Mouse (Mus musculus) limb, embryonic 10.5 days (tissue): ENCODE measurements around the gene Snx9. TPM values are rescaled to one million over a fixed set of nuclear protein-coding genes. Genes with fewer than 3 reads are reported as not detected.

ENCODE experiments used
- DNase-seq: peaks from one replicate; pipeline ENCODE4 v3.0.0-alpha.2; 2017; ENCODE audit warnings: low spot score
- H3K27ac ChIP-seq: fragments of 300-500 bp; sonication (generic); 2 replicates; pipeline ENCODE4 v1.5.1; 2016; ENCODE audit warnings: mild to moderate bottlenecking
- H3K27me3 ChIP-seq: fragments of 300-500 bp; sonication (generic); 2 replicates; pipeline ENCODE4 v1.6.1; 2016; ENCODE audit warnings: low read depth, mild to moderate bottlenecking; ENCODE audit not compliant: poor library complexity, severe bottlenecking
- H3K36me3 ChIP-seq: fragments of 300-500 bp; sonication (generic); 2 replicates; pipeline ENCODE4 v1.6.1; 2016; ENCODE audit warnings: mild to moderate bottlenecking, moderate library complexity
- H3K4me1 ChIP-seq: fragments of 300-500 bp; sonication (generic); 2 replicates; pipeline ENCODE4 v1.6.1; 2016
- H3K4me3 ChIP-seq: fragments of 300-500 bp; sonication (generic); 2 replicates; pipeline ENCODE4 v1.5.1; 2016; ENCODE audit warnings: mild to moderate bottlenecking, moderate library complexity
- H3K9me3 ChIP-seq: fragments of 300-500 bp; sonication (generic); replicated peaks from 2 replicates; pipeline ENCODE4 v1.6.1; 2016; ENCODE audit warnings: mild to moderate bottlenecking
- WGBS: fragments of 180-500 bp; shearing (Covaris S2); methylation state at CpG from one replicate; pipeline ENCODE4 v1.1.7; 2016; 5-methylcytosine and 5-hydroxymethylcytosine counted together
- polyA plus RNA-seq: library from polyadenylated mRNA; unstranded; fragments of >200 nt; fragmentation: Nextera tagmentation; extraction: Ambion mirVana; gene quantifications from 2 replicates; pipeline ENCODE4 v1.2.1, GENCODE M21; 2016

Snx9 gene
- polyA plus RNA-seq, 1 experiment from 2014 or later: 19.4 TPM

DNA sequence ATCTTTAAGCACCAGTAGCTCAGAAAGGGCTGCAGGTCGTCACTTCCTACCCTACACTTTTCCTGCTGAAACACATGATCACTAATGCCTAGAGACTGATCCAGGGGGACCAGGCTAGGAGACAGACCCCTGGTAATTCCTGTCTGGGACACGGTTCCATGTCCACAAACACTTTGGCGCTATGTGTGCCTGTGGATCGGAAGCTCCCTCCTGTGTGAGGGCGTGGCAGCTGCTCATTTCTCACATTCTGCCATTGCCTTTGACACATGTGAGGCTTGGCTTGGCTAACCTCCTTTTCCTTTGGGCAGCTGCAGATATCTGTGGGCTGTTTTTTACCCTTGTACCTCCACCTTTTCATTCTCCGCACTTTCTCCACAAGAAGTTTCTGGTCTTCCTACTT is 22.0 kb upstream of the Snx9 start:
- 74% methylated on average over 6 of the region's 6 CpGs for WGBS
- Histone ChIP-seq H3K4me3 (no peak overlapping the region), H3K36me3 (no peaks in the 10 kb centered on the region), H3K27me3 (no peaks in the 10 kb centered on the region), H3K4me1 (peaks cover 13% of the 10 kb centered on the region), H3K9me3 (no peaks in the 10 kb centered on the region), H3K27ac (no peak overlapping the region)
- no peak for DNase-seq

DNA sequence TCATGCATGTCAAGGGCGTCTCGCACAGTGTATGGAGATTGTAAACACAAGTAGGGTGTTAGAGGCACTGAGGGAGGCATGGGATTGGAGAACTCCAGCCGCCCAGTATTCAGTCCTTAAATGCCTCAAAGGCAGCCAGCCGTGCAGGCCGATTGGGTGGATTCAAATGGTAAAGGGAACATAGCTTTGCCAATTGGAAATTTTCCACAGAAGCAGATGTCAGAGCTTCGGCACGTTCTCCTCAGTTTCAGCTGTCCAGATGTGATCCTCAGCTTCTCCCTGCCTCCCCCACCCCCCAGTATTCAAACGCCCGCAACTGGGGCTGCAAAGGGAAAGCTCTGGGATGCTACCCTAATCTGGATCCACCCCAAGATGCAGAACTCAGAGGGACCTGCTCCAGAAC is 21.3 kb upstream of the Snx9 start:
- no peaks in the 10 kb centered on the region for H3K36me3 ChIP-seq
- no peak for DNase-seq
- H3K27me3 ChIP-seq: no peaks in the 10 kb centered on the region
- no peak overlapping the region for H3K4me3 ChIP-seq
- peaks cover 8% of the 10 kb centered on the region; the same call in 1 of the 2 replicates for H3K4me1 ChIP-seq
- 67% methylated on average over 9 of the region's 9 CpGs for WGBS
- H3K27ac ChIP-seq: no peak overlapping the region
- no peaks in the 10 kb centered on the region for H3K9me3 ChIP-seq

DNA sequence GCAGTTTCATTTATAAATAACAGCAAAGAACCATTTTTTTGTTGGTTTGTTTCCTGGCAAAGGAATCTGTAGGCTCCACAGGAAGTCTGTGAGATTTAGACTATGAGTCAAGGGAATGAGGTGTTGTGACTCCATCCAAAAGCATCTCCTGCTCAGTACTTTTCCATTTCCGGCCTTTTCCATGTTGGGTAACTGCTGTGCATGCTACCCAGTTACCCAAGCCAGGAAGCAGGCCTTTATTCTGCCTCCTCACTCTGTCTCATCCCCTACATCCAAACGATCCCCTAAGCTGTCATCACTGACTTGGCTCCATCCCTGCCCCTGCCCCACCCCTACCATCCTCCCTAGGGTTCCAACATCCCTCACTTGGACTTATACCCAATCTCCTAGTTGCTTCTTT is 18.6 kb upstream of the Snx9 start:
- Histone ChIP-seq H3K27me3 (no peaks in the 10 kb centered on the region), H3K36me3 (no peaks in the 10 kb centered on the region), H3K9me3 (no peaks in the 10 kb centered on the region), H3K4me1 (no peaks in the 10 kb centered on the region; the same call in 1 of the 2 replicates), H3K4me3 (no peak overlapping the region), H3K27ac (no peak overlapping the region)
- WGBS: 75% methylated on average over 2 of the region's 2 CpGs
- DNase-seq: no peak

DNA sequence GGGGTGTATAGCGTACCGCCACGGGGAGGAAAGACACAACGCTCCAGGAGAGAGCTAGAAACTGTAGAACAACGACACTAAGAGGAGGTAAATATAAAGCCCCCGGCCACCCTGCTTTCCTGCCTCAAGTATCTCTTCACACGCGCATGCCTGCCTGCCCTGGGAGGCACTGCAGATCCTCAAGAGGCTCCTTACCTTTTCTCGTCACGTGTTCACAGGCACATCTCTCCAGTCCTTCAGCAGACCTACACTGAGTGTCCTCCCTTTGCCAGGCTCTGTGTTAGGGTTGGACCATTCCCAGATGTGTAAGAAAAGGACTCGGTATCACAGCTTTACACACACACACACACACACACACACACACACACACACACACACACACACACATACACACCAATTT is 18.1 kb upstream of the Snx9 start:
- DNase-seq: no peak
- H3K27me3 ChIP-seq: no peaks in the 10 kb centered on the region
- no peak overlapping the region for H3K27ac ChIP-seq
- peaks cover under 1% of the 10 kb centered on the region; the same call in 1 of the 2 replicates for H3K4me1 ChIP-seq
- WGBS: 87% methylated on average over 11 of the region's 11 CpGs
- H3K36me3 ChIP-seq: no peaks in the 10 kb centered on the region
- no peak overlapping the region for H3K4me3 ChIP-seq
- H3K9me3 ChIP-seq: no peaks in the 10 kb centered on the region

DNA sequence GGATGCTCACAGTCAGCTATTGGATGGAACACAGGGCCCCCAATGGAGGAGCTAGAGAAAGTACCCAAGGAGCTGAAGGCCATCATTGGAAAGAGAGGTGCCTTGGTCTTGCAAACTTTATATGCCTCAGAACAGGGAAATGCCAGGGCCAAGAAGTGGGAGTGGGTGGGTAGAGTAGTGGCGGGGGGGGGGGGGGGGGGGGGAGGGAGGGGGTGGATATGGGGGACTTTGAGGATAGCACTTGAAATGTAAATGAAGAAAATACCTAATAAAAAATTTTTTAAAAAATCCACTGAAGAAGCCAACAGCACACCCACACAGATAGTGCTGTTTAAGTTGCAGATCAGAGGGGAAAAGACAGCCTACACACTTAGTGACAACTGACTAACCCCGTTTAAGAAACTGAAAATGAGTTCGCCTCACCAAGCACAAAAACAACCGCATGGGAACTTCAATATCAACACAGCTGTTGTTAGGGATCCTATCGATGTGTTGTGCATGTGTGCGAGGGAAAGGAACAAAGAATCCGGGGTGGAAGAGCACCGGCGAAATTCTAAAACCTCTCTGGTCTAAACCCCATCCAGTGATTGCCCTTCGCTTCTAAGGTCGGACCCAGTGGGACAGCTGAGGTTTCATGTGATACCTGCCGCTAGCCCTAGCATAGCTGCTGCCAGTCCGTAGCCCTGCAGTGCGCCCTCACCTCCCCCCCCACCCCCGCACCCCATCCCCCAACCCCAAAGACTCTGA is 13.1 kb upstream of the Snx9 start:
- Histone ChIP-seq H3K9me3 (no peaks in the 10 kb centered on the region), H3K4me3 (no peak overlapping the region), H3K27me3 (no peaks in the 10 kb centered on the region), H3K27ac (0 out of 2 replicates have a peak overlapping the region, but pooled peaks have one; percentile 34), H3K36me3 (no peaks in the 10 kb centered on the region), H3K4me1 (peaks cover 15% of the 10 kb centered on the region)
- DNase-seq: no peak
- WGBS: 15% methylated on average over 14 of the region's 15 CpGs

DNA sequence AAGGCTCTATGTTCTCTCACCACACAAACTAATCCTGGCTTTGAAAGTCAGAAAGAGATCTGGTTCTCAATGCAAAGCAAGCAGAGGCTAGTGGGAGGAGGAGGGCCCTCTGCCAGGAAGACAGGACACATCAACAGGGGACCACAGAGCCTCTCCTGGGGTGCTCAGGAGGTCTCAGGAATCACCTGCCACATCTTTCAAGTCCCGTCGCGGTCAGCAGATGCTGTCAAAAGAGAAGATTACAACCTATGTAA is 12.6 kb upstream of the Snx9 start:
- Histone ChIP-seq H3K4me1 (peaks cover 16% of the 10 kb centered on the region), H3K4me3 (no peak overlapping the region), H3K27me3 (no peaks in the 10 kb centered on the region), H3K36me3 (no peaks in the 10 kb centered on the region), H3K9me3 (no peaks in the 10 kb centered on the region), H3K27ac (0 out of 2 replicates have a peak overlapping the region, but pooled peaks have one; percentile 34)
- 21% methylated on average over 3 of the region's 3 CpGs for WGBS
- DNase-seq: no peak

DNA sequence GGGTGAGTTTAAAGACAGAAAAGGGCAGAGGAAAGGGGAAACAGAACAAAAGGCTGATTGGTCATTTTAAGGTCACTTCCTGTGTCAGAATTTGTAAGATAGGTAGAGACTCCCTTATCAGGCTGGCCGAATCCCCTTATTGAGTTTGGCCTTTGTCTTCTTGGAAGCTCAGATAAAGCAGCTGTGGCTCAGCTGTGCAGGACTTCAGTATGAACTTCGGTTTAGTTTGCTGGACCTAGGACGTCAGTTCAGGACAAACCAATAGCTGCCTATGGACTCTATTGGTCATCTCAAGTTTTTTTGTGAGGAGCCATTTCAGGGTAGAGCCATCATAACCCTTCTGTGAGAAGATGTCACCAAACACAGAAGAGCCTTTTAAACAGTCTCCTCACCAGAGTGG is 12.2 kb upstream of the Snx9 start:
- Histone ChIP-seq H3K27me3 (no peaks in the 10 kb centered on the region), H3K27ac (no peak overlapping the region), H3K4me3 (no peak overlapping the region), H3K4me1 (peaks cover 16% of the 10 kb centered on the region), H3K9me3 (no peaks in the 10 kb centered on the region), H3K36me3 (no peaks in the 10 kb centered on the region)
- 70% methylated on average over 3 of the region's 3 CpGs for WGBS
- no peak for DNase-seq

DNA sequence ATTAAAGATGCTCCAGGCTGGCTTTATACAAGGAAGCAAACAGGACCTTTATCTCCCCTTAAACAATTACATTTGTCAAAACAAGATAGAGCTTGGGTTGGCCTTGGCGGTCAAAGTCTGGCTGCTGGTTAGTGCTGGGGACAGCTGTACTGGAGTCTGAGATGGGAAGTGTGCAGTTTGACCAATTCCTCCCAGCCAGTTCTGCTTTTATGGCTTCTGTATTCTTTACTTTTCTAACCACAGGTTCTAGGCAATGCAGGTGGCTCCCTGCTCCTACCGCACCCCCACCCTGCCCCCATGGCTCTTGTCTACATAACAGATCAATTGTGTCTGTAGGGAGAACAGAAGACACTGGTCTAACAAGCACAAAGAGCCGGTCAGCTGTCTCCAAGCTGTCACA is 11.2 kb upstream of the Snx9 start:
- no peaks in the 10 kb centered on the region for H3K9me3 ChIP-seq
- H3K4me3 ChIP-seq: no peak overlapping the region
- H3K27ac ChIP-seq: no peak overlapping the region
- WGBS: 90% methylated on average over 3 of the region's 3 CpGs
- DNase-seq: no peak
- H3K4me1 ChIP-seq: peaks cover 16% of the 10 kb centered on the region
- H3K27me3 ChIP-seq: no peaks in the 10 kb centered on the region
- no peaks in the 10 kb centered on the region for H3K36me3 ChIP-seq

DNA sequence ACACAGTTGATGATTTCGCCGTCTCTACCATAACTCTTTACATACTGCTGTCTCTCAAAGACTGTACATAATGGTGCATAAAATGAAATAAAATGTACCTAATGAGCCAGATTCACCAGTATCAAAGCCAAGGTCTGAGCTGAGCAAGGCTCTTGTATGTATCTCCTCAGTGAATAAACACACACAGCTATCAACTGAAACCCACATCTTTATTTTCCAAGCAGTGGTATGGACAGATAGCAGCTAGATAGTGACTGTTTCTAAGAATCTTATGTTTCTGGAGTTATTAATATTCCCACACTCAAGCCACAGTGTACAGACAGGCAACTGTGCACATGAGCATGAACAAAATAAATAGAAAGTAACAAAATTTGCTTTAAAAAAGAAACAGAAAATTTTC is 10.7 kb upstream of the Snx9 start:
- H3K9me3 ChIP-seq: no peaks in the 10 kb centered on the region
- WGBS: 98% methylated on average over 2 of the region's 2 CpGs
- peaks cover 16% of the 10 kb centered on the region for H3K4me1 ChIP-seq
- no peak overlapping the region for H3K4me3 ChIP-seq
- H3K27me3 ChIP-seq: no peaks in the 10 kb centered on the region
- H3K36me3 ChIP-seq: no peaks in the 10 kb centered on the region
- DNase-seq: no peak
- H3K27ac ChIP-seq: no peak overlapping the region

DNA sequence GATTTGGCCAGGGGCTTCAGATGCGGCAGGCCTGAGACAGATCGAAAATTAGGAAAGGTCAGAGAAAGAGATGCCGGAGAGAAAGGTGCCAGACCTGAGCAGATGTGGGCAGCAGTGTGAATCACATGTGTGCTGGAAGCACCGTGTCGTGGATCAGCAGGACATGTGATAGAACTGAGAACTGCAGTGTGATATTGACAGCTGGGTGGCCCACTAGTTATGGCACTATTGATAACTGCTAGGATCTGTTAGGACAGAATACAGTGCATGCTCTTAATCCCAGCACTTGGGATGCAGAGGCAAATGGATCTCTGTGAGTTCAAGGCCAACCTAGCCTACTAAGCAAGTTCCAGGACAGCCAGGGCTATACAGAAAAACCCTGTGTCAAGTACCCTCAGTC is 10.3 kb upstream of the Snx9 start:
- peaks cover 16% of the 10 kb centered on the region for H3K4me1 ChIP-seq
- H3K9me3 ChIP-seq: no peaks in the 10 kb centered on the region
- H3K27ac ChIP-seq: no peak overlapping the region
- H3K36me3 ChIP-seq: no peaks in the 10 kb centered on the region
- no peak for DNase-seq
- H3K4me3 ChIP-seq: no peak overlapping the region
- WGBS: 93% methylated on average over 5 of the region's 5 CpGs
- no peaks in the 10 kb centered on the region for H3K27me3 ChIP-seq

DNA sequence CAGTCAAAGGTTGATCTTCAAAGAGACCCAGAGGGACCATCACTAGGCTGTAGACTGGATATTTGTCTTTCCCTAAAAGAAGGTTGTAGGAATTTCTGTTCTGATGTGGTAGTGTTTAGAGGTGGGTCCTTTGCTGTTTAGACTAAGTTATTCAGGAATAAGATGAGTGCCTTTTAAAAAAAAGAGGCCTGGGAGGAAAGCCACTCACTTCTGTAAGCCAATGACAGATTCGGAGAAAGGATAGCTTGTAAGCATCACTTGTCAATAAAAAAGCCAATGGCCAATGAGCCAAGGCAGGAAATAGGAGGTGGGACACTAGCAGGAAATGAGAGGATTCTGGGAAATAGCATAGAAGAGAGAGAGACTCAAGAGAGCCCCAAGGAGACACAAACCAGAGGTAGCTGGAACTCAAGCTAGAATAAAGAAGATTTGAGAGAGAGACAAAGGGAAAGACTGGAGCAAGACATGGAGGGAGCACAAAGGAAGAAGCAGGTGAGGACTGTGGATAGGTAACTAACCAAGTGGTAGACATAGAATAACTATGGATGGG is 9.8 kb upstream of the Snx9 start:
- DNase-seq: no peak
- Histone ChIP-seq H3K27ac (no peak overlapping the region), H3K9me3 (no peaks in the 10 kb centered on the region), H3K4me3 (no peak overlapping the region), H3K36me3 (no peaks in the 10 kb centered on the region), H3K4me1 (peaks cover 16% of the 10 kb centered on the region), H3K27me3 (no peaks in the 10 kb centered on the region)
- WGBS: 93% methylated on average over 1 of the region's 1 CpGs

DNA sequence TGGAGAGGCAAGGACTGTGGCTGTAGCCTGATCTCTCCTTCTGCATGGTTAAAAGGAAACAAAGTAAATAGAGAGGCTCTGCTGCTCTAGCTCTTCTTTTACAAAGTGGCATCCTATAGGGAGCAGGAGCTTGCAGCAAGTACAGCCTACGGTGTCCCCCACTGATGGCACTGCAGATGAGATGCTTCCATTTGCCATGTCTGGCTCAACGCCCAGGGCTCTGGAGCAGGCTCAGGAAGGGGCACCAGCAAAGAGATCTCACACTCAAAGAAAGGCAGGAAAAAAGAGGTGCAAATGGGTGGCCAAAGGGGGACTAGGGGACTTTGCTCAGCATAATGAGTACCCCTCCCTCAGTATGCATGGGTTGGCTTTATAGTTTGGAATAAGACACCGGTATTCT is 7.0 kb upstream of the Snx9 start:
- Histone ChIP-seq H3K27me3 (no peaks in the 10 kb centered on the region), H3K4me3 (no peak overlapping the region), H3K27ac (no peak overlapping the region), H3K9me3 (no peaks in the 10 kb centered on the region), H3K36me3 (no peaks in the 10 kb centered on the region), H3K4me1 (peaks cover 9% of the 10 kb centered on the region; the same call in 1 of the 2 replicates)
- no peak for DNase-seq
- whole genome bisulfite sequencing: 87% methylated on average over 3 of the region's 3 CpGs

DNA sequence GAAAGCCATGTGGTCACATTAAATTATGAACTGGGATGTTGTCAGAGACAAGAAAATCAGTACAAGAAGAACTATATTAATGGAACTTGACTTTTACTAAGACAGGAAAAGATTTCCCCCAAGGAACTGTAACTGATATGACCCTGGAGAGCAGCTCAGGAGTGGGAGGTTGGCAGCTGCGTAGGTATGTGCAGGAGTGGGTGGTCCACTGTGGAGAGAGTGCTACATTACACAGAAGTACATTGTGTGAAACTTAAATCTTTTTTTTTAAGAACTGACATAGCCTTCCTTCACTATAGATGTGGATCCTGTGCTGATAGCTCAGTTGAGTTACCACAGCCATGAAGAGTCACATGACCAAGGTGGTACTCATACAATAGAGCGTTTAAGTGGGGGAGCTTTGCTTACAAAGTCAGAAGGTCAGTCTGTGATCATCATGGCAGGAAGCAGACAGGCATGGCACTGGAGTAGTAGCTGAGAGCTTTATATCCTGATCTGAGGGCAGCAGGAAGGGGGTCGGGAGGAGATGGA is 6.3 kb upstream of the Snx9 start:
- Histone ChIP-seq H3K4me1 (peaks cover 9% of the 10 kb centered on the region; the same call in 1 of the 2 replicates), H3K9me3 (no peaks in the 10 kb centered on the region), H3K4me3 (no peak overlapping the region), H3K27me3 (no peaks in the 10 kb centered on the region), H3K27ac (no peak overlapping the region), H3K36me3 (no peaks in the 10 kb centered on the region)
- DNase-seq: no peak
- WGBS: 80% methylated on average over 3 of the region's 3 CpGs
